Mouse (Mus musculus) kidney, adult 8-10 months (tissue): ENCODE results near the gene Fxyd4.
A peak's percentile ranks its signal among the peaks of the same experiment; 100 is the strongest.

Experiments used
- DNase-seq, 2 experiments: peaks; one replicate each; pipeline ENCODE4 v3.0.0; 2022

Gene Fxyd4

GRCm38 (mm10) chr6:117916737-117917426, 20.6 kb downstream of the Fxyd4 start:
- peak; percentile 92 to 93 for DNase-seq

- no peak for DNase-seq
Measured at GRCm38 (mm10) chr6:117916205-117916736, 21.2 kb downstream of the Fxyd4 start.

GRCm38 (mm10) chr6:117914541-117914940, 23.0 kb downstream of the Fxyd4 start:
- no peak for DNase-seq

GRCm38 (mm10) chr6:117910120-117910661, 27.3 kb downstream of the Fxyd4 start:
- no peak for DNase-seq

- peak; percentile 12 to 38 for DNase-seq
Measured at GRCm38 (mm10) chr6:117908424-117908900, 29.0 kb downstream of the Fxyd4 start.

GRCm38 (mm10) chr6:117907979-117908355, 29.5 kb downstream of the Fxyd4 start:
- no peak for DNase-seq

- peak; percentile 78 to 85 for DNase-seq
Measured at GRCm38 (mm10) chr6:117907301-117907978, 30.1 kb downstream of the Fxyd4 start.

- DNase-seq: peak; percentile 98
Measured at GRCm38 (mm10) chr6:117906590-117907271, 30.8 kb downstream of the Fxyd4 start.

GRCm38 (mm10) chr6:117906015-117906531, 31.4 kb downstream of the Fxyd4 start:
- no peak for DNase-seq

- peak in 1 of 2 experiments; percentile 21 for DNase-seq
Measured at GRCm38 (mm10) chr6:117905260-117905930, 32.1 kb downstream of the Fxyd4 start.

- DNase-seq: no peak
Measured at GRCm38 (mm10) chr6:117903836-117904235, 33.7 kb downstream of the Fxyd4 start.

- no peak for DNase-seq
Measured at GRCm38 (mm10) chr6:117902556-117902955, 34.9 kb downstream of the Fxyd4 start.

- DNase-seq: no peak
Measured at GRCm38 (mm10) chr6:117901510-117902402, 35.7 kb downstream of the Fxyd4 start.

- DNase-seq: no peak
Measured at GRCm38 (mm10) chr6:117900126-117901080, 37.1 kb downstream of the Fxyd4 start, which contains the start of gene Hnrnpf. Gene Hnrnpf (plus strand): TSS chr6:117900324.

- peak in 1 of 2 experiments; percentile 70 for DNase-seq
Measured at GRCm38 (mm10) chr6:117897800-117898199, 39.7 kb downstream of the Fxyd4 start.

GRCm38 (mm10) chr6:117893435-117893834, 44.1 kb downstream of the Fxyd4 start:
- DNase-seq: no peak

GRCm38 (mm10) chr6:117892386-117892785, 45.1 kb downstream of the Fxyd4 start:
- no peak for DNase-seq

GRCm38 (mm10) chr6:117891369-117892160, 45.9 kb downstream of the Fxyd4 start:
- DNase-seq: no peak

GRCm38 (mm10) chr6:117890257-117890656, 47.2 kb downstream of the Fxyd4 start:
- no peak for DNase-seq
